Mouse (Mus musculus) gastrocnemius, postnatal 36 days (tissue): ENCODE results near the gene Vmn2r88. TPM values are rescaled to one million over a fixed set of nuclear protein-coding genes. Genes with fewer than 3 reads are reported as not detected.
"Not testable (repeated sequence)": the region's sequence is repeated elsewhere in the genome, so short reads cannot be mapped to it uniquely, and the experiment has no call there.

Experiments
- DNase-seq, 2 experiments: peaks; one replicate each; pipeline ENCODE4 v3.0.0; 2022
- intact Hi-C: fragments of 180-260 bp; cut with DNase I; formaldehyde crosslinking; loops from one replicate; pipeline ENCODE4 v1.15.1; 2025
- long read RNA-seq, 2 experiments: library from polyadenylated mRNA; stranded (forward); transcript quantifications; one replicate each; pipeline ENCODE4 v2.0.0; 2021
- total RNA-seq, 2 experiments: library from RNA; stranded (reverse); gene quantifications; 2 replicates each; pipeline ENCODE4 v1.2.3; 2021

Vmn2r88 gene
- not detected for total RNA-seq
- long read RNA-seq, experiment 1 = 0 reads
- long read RNA-seq, experiment 2 = 0 reads

DNA sequence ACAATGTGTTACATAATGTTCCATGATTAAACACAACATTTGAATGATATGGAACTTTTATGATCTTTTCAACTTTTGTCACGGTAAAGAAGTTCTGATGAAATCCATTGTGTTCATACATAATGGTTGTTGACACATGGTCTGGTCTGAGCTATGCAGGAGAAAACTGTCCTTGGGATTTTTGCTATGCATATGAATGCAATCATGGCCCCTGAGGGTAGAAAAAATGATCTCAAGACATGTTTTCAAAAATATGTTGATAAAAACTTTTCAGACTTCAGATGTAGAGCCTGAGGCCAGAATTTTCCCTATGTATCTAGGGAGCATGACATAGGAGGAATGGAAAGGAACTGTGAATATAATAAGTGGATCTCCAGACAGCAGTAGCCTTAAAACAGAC lies at the start of gene Vmn2r88:
Gene Vmn2r88 (plus strand): TSS at position 301 of the 400 bp plus-strand sequence.
- DNase-seq = no peak
- intact Hi-C loops = no loop called here

DNA sequence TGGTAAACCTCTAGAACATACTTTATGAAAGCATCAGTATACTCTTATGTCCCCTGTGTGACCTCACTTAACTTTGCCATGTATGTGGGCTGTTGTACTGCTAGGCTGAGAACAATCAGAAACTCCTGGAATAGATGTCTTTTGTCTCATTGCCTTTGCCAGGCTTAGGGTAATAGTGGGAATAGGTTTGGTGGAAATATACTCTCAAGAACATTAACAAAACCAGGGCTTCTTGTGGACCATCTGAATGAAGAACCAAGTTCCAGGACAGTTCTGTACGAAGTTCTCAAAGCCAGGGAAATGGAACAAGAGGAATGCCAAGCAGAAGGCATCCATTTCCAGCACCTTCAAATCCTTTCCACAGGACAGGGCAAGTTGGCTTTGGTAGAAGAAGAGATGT lies 49.2 kb upstream of the Vmn2r88 start, which contains the start of gene Gm7247:
Gene Gm7247 (plus strand): TSS at position 301 of the 400 bp plus-strand sequence.
- no peak for DNase-seq
- intact Hi-C loops = no loop called here

DNA sequence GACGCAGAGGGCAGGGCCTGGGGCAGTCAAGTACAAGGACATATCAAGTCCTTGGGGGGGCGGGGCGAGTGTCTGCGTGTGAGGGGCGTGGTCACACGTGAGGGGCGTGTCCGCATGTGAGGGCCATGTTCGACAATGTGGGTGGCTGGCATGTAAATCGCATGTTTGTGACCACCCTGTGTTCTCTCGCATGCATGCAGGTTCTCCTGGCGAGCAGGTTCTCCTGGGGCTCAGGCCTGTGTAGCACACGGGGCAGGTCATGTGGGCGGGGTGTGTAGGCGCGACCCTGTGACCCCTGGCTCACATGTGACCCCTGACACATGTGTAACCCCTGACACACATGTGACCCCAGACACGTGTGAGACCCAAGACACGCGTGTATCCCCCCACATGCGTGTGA lies 27.8 kb upstream of the Vmn2r88 start:
- intact Hi-C loops = no loop called here
- DNase-seq = no peak

DNA sequence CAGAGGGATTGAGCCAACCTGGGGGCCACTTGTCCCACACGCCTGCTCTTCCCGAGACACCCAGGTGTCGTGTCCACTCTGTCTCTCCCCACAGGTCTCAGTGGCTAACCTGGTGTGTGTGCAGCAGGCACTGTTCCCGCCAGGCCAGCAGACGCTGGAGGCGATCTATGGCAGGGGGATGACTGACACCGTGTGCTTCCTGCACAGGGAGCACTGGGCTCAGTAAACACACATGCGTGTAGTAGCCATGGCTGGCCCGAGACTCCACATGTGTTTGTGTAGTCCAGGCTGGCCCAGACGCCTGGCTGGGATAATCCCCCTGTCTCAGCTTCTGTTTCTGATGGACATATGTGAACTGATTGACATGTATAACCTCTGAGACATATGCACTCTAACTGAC lies 26.3 kb upstream of the Vmn2r88 start:
- intact Hi-C loops = no loop called here
- DNase-seq = no peak

DNA sequence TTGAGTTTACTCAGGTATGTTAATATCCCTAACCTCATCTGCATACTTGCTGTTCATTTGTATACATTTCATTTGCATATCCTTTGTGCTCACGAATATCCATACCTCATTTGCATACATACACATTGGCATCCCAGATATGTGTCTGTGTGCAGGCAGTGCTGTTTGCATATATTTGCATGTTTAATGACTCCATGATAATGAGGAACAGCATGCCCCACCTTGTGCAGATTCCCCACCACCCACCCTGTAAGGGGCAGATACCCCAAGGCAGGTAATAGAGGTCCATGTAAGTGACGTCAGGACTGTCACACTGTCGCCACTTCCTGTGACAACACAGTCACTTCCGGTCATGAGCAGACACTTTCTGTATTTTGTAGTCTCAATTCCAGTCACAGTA lies 24.9 kb upstream of the Vmn2r88 start:
- intact Hi-C loops = no loop called here

DNA sequence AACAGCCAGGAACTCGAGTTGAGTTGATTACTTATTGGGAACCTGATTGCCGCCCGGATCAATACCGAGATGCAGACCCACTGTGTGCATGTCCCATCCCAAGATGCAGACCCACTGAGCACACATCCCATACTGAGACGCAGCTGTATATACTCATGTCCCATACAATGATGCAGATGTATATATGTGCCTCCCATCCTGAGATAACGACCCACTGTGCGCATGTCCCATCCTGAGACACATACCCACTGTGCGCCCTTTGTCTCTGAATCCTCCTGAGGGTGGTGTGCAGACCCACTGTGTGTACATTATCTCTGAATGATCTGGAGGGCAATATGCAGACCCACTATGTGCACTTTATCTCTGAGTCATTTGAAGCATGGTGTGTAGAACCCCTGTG lies 22.9 kb upstream of the Vmn2r88 start:
- intact Hi-C loops = no loop called here
- DNase-seq = no peak

More for the DNA sequence above, 24.9 kb upstream of the Vmn2r88 start:
- DNase-seq = no peak

DNA sequence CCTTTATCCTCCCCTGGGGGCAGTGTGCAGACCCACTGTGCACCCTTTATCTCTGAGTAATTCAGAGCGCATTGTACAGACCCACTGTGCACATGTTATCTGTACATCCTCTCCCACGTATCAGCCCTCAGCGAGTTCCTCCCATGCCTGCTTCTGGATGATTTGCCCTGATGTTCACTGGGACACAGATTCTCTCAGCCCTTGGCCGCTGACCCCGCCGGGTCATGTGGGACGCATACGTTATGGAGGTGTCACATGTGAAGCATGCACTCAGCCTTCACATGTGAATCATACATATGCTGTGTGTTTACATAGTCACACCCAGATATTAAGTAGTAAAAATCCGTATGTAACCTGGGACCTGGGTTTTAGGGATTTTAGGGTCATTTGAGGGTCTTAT lies 22.4 kb upstream of the Vmn2r88 start:
- intact Hi-C loops = no loop called here
- DNase-seq = no peak

DNA sequence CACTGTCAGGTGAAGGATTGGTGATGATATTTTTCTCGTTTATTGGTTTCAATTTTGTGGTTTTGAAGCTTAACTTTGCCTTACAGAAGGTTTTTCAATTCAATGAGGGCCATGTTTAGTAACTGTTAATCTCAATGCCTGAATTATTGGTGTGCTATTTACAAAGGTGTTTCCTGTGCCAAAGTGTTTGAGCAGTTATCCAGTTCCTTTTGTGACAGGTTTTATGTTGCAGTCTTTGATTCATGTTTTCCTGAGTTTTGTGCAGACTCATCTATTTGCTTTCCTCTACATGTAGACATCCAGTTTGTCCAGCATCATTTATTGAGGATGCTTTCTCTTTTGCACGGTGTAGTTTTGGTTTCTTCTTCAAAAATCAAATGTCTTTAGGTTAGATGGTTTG lies 13.3 kb downstream of the Vmn2r88 start:
- intact Hi-C loops = no loop called here
- DNase-seq = no peak

DNA sequence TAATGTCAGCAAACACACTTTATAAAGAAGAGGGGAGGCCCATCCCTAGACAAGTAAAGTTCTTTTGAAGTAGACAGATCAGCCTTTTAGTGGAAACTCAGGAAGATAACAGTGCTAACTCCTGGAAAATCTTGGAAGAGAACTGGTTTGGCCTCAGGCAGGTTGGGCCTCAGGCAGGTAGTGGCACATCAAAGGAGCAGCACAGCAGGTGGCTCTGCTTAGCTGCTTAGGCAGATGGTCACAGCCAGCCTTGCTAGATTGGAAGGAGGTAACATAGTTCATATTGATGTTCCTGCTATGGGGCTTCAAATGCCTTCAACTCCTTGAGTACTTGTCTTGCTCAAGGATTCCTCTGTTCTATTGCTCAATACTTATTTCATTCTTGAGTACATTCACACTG lies 19.5 kb downstream of the Vmn2r88 start:
- not testable (repeated sequence) for DNase-seq

DNA sequence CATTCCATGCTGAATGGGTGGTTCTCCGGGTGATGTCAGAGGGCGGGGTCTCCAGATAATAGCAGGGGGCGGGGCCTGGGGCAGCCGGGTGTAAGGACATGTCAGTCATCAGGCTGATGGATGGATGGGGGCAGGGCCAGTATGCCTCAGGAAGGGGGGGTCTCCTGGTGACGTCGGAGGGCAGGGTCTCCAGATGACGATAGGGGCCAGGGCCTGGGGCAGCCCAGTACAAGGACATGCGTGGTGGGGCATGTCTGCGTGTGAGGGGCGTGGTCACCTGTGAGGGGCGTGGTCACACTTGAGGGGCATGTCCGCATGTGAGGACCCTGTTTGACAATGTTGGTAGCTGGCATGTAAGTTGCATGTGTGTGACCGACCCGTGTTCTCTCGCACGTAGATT lies 23.9 kb downstream of the Vmn2r88 start:
- DNase-seq = no peak
- intact Hi-C loops = no loop called here

More for the DNA sequence above, 19.5 kb downstream of the Vmn2r88 start:
- intact Hi-C loops = not testable (repeated sequence)

DNA sequence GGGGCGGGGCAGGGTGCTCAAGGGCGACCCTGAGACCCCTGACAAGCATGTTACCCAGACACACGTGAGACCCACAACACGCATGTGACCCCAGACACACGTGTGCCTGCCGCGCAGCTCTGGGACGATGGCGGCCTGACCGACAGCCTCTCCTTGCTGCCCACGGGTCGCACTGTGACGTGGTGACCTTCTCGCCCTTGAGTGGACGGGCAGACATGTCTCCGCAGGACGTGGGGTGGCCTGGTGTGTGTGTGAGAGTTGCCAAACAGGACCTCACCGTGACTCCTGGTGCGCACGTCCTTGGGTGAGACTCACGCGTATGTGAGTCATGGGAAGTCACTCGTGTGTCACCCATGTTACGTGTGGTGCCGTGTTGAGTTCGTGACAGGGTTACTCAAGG lies 24.4 kb downstream of the Vmn2r88 start:
- no peak for DNase-seq
- intact Hi-C loops = no loop called here

DNA sequence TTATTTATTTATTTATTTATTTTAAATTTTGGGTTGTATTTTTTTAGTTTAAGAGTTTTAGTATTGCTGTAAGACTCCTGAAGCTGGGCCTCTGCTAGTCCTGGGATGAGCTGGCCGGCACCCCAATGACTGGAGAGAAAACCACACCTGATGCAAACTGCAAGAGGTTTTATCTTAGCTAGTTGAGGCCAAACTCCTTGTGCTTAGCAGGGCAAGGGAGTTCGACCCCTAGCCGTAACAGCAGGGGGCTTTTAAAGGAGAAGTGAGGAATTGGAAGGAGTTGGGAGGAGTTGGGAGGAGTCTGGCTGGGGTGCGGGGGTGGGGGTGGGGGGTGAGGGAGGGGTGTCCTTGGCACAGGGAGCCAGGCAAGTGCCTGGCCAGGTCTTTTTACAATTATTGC lies 28.3 kb downstream of the Vmn2r88 start:
- DNase-seq = no peak
- intact Hi-C loops = no loop called here

DNA sequence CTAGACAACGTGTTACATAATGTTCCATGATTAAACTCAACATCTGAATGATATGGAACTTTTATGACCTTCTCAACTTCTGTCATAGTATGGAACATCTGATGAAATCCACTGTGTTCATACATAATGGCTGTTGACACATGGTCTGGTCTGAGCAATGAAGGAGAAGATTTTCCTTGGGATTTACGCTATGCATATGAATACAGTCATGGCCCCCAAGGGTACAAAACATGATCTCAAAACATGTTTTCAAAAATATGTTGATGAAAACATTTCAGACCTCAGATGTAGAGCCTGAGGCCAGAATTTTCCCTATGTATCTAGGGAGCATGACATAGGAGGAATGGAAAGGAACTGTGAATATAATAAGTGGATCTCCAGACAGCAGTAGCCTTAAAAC lies 40.9 kb downstream of the Vmn2r88 start, which contains the start of gene Vmn2r89:
Gene Vmn2r89 (plus strand): TSS at position 301 of the 400 bp plus-strand sequence.
- DNase-seq, intact Hi-C loops: not testable (repeated sequence)

Other genes with a start within 250 kb of the Vmn2r88 start
- not detected for gene Rnase2b, start 248.6 kb upstream of the Vmn2r88 start, total RNA-seq
- gene Ang2, start 211.7 kb upstream of the Vmn2r88 start, total RNA-seq = not detected
- not detected for gene Ear14, start 207.4 kb upstream of the Vmn2r88 start, total RNA-seq
- 1 to 10 TPM in 1 of 2 experiments, under 1 TPM in 1; 0.94 to 1.7 TPM for gene Rnase2a, start 154.7 kb upstream of the Vmn2r88 start, total RNA-seq
- gene Gm7247, start 49.1 kb upstream of the Vmn2r88 start, total RNA-seq = not detected
- gene Vmn2r89, start 41.0 kb downstream of the Vmn2r88 start, total RNA-seq = not detected
- gene Gm5622, start 142.0 kb downstream of the Vmn2r88 start, total RNA-seq = not detected
- not detected for gene Gm17175, start 163.2 kb downstream of the Vmn2r88 start, total RNA-seq
- gene Gm17174, start 181.3 kb downstream of the Vmn2r88 start, total RNA-seq = not detected
- gene Gm17078, start 200.5 kb downstream of the Vmn2r88 start, total RNA-seq = not detected
- not detected for gene Gm4181, start 224.8 kb downstream of the Vmn2r88 start, total RNA-seq